Mouse (Mus musculus) 416B (cell line): ENCODE measurements around the gene Paox.

Experiments used
- DNase-seq: peaks from one replicate; pipeline ENCODE4 v3.0.0; 2011; ENCODE audit warnings: low read depth

Gene Paox

DNA sequence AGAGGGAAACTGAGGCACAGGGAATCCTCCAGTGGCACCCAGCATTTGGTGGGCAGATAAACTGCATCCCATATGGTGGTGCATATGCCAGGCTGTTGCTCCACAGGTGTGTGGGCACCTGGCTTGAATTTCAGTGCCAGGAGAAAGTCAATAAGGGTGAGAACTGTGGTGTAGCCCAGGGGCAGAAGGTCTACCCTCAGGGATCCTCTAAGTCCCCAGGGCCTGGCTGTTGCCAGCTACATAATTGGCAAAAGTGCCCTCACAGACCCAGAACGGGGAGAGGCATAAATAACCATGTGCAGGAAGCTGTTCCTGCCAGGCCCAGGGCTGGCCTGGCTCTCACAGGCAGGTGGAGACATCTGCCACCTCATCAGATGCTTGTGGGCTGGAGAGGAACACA, 57.3 kb downstream of the Paox start, which contains the start of gene Olfr523:
Olfr523 (plus strand) TSS at position 282 of the 400 bp plus-strand sequence.
- no peak for DNase-seq

GRCm38 (mm10) chr7:140179176-140179575, 63.6 kb downstream of the Paox start:
- DNase-seq = no peak

DNA sequence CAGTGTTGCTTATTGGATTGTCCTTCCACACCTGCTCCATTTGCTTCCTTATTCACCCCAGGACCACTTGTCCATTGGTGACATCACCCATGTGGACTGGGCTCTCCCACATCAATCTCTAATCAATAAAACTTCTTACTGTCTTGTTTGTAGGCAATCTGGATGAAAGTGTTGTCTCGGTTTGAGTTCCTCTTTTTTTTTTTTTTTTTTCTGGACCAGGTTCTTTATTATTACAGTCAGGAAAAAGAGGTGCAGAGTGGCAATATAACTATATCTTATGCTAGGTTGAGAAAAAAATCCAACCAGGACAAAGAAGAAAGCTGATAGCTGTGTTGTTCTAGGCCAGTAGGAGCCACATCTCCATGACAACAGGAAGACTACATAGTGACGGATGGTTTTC, 65.1 kb downstream of the Paox start:
- no peak for DNase-seq

GRCm38 (mm10) chr7:140184206-140184605, 68.6 kb downstream of the Paox start:
- no peak for DNase-seq
